Mouse (Mus musculus) ZHBTc4 (cell line): Measurements from ENCODE around the gene Clasp2.

Experiments used
- DNase-seq: peaks from one replicate; pipeline ENCODE4 v3.0.0-alpha.2; 2011; ENCODE audit warnings: low read depth, low spot score

Gene Clasp2

GRCm38 (mm10) chr9:113815836-113816235, 74.6 kb downstream of the Clasp2 start:
- no peak for DNase-seq

GRCm38 (mm10) chr9:113822150-113822549, 80.9 kb downstream of the Clasp2 start:
- no peak for DNase-seq

DNA sequence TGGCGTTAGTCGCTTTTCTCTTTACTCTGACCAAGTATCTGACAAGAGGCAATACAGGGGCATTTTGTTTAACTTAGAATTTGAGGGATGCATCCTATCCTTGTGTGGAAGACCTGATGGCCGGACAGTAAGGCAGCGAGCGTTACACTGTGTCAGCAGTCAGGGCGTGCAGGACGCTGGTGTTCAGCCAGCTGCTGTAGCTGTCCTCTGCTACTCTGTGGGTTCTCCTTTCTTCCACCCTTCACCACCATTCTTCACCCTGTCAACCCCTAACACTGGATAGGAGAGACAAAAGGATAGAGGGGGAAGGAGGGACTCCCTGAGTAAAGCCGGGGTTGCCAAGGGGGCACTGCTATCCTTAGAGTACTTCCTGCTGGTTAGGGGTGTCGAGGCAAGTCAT, 87.4 kb downstream of the Clasp2 start:
- no peak for DNase-seq

DNA sequence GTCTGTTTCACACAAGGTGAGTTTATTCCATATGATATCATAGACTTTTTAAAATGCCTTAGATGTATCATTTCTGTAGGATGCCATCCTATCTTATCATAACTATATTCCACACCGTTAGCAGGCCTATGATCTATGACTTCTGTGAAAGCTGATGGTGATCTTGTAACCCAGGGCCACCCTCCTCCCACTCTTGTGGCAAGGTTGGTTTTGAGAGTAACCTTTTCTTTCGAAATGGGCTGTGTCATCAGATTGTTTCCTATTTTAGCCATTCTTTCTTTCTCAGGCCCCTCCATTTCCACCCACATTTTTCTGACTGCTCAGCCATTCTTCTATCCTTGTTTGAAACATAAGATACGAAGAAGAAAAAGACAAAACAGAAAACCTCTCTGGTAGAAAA, 88.9 kb downstream of the Clasp2 start:
- DNase-seq: no peak

GRCm38 (mm10) chr9:113833481-113833880, 92.2 kb downstream of the Clasp2 start:
- no peak for DNase-seq

DNA sequence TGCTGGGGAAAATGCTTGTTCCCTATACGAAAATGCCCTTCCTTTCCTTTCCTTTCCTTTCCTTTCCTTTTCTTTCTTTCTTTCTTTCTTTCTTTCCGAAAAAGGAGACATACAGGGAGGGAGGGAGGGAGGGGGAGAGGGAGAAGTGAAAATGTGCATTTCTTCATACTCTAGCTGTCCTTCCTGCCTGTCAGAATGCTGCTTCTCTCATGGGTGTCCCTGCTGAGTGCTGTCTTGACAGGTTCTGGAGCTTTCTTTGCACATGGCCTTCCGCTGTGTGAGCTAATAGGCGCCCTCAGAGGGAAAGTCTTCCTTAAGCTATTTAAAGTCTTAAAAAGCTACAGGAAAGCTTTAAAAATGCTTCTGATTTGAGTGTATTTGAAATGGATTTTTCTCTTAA, 95.7 kb downstream of the Clasp2 start:
- DNase-seq: no peak

DNA sequence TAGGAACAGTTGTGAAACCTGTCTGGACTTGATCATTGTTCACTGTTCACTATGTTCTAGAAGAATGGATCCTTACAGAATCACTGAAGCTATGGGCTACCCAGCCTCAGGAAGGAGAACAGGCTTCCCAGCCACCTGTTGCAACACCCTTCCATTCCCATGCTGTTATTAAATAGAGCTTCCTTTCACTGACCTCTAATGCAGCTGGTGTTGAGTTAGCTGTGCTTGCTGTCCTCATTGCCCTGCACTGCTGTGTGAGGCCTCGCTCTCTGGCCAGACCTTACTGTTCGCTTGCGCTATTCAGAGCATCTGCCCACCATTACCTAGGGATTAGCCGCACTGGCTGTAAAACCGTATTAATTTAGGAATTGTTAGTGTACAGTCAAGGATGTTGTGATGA, 96.2 kb downstream of the Clasp2 start:
- DNase-seq: no peak

- no peak for DNase-seq
These were observed 102.8 kb downstream of the Clasp2 start for GRCm38 (mm10) chr9:113844029-113844428.

DNA sequence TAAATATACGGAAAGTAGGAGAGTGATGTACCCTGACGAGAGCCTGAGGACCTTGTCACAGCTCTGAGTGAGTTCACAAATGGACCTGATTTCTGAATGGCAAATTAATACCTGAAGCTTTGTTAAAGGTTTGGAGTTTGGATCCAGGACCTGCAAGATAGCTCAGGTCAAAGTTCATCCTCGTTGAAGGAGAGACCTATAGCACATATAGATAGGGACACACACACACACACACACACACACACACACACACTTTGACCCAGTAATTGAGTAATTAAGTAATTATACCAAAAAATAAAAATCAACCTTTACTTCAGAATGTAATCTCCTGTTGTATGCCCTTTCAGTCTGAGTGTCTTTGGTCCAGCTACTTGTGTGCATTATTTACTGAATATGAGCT, 114.2 kb downstream of the Clasp2 start:
- DNase-seq: no peak

DNA sequence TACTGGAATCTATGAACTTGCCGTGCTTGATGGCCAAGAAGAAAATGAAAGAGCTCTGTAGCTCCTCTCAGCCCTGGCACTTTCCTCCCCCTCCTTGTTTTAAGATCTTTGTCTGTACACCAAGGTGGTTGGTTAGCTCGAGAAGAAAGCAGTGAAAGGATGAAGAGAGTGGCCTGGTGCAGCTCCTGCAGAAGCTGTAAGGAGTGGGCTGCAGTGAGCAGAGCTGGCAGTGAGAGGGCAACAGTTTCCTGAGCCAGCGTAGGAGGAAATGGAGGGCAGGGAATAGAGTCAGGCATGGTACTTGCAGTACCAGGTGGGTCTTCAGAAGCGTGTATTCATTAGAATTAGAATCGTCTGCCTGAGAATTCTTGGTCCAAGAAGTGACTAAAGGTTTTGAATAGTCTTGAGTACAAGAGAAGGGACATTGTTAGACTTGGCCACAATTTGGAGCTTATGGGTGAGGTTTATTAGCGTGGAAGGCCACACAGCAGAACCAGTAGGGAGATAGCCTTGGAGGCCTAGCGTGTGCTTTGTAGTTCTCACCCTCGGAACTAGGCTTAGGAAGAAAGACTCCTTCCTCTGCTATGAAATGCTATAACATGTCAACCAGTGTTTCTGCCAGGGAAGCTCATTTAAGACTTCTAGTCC, 116.1 kb downstream of the Clasp2 start:
- no peak for DNase-seq

DNA sequence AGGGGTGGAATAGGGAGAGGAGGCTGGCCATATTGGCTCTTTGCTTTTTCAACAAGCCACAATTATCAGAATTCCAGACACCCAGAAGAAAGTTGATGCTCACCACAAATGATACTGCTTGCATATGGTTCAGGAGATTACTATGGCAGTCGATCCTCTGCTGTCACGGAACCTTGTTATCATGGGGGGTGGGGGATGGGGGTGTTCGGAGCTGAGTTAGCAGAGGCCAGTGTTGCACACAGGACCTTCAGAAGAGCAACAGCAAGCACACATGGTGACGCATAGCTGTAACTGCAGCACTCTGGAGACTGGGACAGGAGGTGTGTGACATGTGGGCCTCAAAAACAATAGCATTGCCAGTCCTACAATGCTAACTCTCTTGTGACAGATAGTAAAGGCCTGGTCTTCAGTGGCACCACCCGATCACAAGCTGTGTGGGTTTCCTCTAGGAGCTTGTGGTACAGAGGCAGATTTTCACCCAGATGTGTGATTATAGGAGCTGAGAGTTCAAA, 116.7 kb downstream of the Clasp2 start:
- DNase-seq: no peak

- DNase-seq: no peak
These were observed 118.1 kb downstream of the Clasp2 start for GRCm38 (mm10) chr9:113859420-113859819.

GRCm38 (mm10) chr9:113863370-113863999, 122.2 kb downstream of the Clasp2 start:
- DNase-seq: no peak

DNA sequence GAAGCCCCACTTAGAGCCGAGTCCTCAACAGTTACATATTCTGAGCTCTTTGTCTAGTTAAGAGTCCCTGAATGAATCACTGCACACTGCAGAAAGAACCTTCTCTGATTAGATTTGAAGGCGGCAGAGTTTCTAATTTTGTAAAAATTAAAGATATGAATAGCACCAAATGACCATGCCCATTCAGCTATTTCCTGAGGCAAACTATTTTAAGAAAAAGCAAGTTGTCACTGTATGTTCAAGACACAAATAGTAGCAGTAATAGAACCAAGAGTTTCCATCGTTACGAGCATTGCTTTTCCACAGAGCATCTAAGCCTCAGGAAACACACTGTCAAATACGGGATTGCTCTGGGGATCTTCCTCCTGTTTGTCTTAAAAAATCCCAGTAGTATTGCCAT, 126.7 kb downstream of the Clasp2 start:
- DNase-seq: no peak

- no peak for DNase-seq
These were observed 153.6 kb downstream of the Clasp2 start for GRCm38 (mm10) chr9:113894903-113895302.

DNA sequence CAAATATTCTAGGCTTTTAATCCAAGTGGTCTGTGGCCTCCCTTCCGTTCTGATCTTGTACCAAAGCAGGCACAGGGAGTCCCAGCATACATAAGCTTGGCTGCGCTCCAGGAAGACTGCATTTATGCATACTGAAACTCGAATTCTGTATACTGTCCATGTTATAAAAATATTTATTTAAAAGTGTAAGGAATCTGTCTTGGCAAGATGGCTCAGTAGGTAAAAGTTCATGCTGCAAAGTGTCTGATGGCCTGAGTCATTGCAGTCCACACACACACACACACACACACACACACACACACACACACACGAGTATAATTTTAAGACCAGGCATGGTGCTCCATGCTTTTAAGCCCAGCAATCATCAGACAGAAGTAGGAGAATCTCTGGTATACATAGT, 161.9 kb downstream of the Clasp2 start:
- no peak for DNase-seq

DNA sequence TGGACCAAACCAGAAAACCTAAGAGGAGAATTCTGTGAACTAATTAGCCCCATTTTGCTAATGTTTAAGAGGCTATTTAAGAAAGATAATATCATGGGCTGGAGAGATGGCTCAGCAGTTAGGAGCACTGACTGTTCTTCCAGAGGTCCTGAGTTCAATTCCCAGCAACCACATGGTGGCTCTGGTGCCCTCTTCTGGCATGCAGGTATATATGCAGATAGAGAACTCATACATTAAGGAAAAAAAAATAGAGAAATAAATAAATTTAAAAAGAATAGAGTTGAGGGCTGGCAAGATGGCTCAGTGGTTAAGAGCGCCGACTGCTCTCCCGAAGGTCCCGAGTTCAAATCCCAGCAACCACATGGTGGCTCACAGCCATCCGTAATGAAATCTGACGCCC, 163.0 kb downstream of the Clasp2 start:
- peak; percentile 22 for DNase-seq

DNA sequence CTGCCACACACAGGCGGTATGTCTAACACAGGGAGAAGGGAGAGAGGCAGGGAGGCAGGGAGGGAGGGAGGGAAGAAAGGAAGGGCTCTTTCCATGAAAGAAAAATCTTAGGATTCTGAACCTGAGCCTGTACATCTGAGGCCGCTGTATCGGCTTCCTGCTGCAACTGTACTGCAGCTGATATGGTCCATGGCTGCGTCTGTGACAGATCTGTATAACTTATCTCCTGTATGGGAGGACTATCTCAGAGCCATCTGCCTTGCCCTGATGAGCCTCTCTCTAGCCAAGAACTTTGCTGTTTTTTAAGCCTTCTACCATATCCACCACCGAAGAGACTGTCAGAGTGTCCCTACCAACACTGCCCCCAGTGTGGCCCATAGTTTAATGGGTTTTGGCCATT, 174.5 kb downstream of the Clasp2 start:
- no peak for DNase-seq

DNA sequence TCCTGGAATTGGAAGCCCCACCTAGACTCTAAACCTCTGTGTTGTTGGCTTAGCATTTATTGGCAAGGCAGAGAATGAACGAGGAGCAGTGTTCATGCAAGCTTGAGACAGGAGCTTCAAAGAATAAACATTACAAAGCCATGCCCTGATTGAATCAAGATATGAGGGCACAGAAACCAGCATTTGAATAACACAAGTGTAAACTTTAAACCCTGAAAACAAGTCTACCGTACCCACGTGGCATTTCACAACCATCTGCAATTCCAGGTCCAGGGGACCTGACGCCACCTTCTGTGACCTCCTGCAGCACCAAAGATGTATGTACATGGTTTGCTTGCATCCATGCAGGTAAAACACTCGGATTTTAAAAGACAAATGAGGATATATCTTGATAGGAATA, 181.4 kb downstream of the Clasp2 start:
- no peak for DNase-seq

- DNase-seq: no peak
These were observed 183.6 kb downstream of the Clasp2 start for GRCm38 (mm10) chr9:113924883-113925282.

DNA sequence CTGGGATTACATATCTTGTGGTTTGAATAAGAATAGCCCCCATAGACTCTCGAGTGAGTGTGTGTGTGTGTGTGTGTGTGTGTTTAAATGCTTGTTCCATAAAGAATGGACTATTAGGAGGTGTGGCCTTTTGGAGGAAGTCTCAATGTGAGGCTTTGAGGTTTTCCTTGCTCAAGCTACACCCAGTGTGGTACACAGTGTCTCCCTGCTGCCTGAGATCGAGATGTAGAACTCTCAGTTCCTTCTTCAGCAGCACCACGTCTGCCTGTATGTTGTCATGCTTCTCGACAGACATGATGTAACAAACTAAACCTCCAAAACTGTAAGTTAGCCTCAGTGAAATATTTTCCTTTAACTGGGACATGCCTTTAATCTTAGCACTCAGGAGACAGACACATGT, 187.3 kb downstream of the Clasp2 start:
- no peak for DNase-seq

- DNase-seq: no peak
These were observed 188.4 kb downstream of the Clasp2 start for GRCm38 (mm10) chr9:113929676-113930075.

DNA sequence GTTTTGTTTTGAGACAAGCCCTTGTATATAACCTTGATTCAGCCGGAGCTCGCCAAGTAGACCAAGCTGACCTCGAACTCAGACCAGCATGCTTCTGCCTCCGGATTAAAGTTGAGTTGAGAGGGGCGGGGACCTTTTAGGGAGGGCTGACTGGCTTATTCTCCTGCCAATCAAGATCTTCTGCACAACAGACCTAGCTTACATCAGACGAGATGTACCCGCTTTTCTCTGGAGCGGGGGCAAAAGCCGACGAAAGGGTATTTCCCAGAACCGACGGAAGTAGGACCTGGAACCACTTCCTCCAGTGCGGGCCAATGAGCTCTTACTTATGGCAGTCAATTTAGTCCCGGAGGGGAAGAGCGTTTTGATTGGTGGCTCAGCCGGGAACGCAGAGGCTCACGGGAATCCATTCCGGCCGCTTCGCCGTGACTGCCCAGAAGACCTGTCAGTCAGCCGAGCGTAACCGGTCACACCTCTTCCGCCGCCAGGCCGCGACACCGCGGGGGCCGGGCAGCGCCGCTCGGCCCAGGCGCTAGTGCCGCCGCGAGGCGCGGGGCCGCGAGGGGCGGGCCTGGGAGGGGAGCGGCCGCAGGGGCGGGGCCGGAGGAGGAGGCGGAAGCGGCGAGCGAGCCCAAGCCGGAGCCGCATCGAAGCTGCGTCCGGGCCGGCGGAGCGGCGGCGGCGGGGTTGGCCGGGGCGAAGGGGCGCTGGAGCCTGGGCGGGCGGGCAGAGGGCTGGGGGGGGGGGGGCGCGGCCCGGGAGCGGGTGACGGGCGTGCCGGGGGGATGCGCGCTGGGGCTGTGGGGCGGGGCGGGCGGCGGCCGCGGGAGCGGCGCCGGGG, 189.5 kb downstream of the Clasp2 start, which contains the start of gene Ubp1:
Ubp1 (plus strand) TSS at position 401 of the 841 bp plus-strand sequence.
- DNase-seq: peak; percentile 98
